Mouse (Mus musculus) thymus, postnatal 36 days (tissue): ENCODE data around the gene Rbp7.
A peak's percentile ranks its signal among the peaks of the same experiment; 100 is the strongest.
"Not testable (repeated sequence)": the region's sequence is repeated elsewhere in the genome, so short reads cannot be mapped to it uniquely, and the experiment has no call there.

Experiments
- DNase-seq, 2 experiments: peaks; one replicate each; pipeline ENCODE4 v3.0.0; 2022; ENCODE audit warnings: mixed read lengths in 2 of 2

Gene Rbp7

GRCm38 (mm10) chr4:149454879-149455278 is at the start of gene Rbp7:
Gene Rbp7, minus strand, starts transcription at chr4:149454978.
- no peak for DNase-seq

DNA sequence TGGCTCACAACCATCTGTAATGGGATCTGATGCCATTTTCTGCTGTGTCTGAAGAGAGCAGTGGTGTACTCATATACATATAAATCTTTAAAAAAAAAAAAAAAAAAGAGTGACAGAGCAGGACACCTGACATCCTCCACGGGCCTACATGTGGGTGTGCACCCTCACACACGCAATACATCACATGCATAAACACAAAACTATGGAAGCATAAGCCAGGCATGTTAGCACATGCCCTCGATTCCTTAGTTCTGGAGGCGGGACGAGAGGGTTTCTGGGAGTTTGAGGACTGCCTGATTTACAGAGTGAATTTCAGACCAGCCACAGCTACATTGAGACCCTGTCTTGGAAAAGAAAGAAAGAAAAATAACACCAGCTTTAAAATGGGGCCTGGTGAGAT is 49.6 kb upstream of the Rbp7 start:
- DNase-seq, result no peak

- no peak for DNase-seq
Observed at GRCm38 (mm10) chr4:149499790-149500189, 45.0 kb upstream of the Rbp7 start.

DNA sequence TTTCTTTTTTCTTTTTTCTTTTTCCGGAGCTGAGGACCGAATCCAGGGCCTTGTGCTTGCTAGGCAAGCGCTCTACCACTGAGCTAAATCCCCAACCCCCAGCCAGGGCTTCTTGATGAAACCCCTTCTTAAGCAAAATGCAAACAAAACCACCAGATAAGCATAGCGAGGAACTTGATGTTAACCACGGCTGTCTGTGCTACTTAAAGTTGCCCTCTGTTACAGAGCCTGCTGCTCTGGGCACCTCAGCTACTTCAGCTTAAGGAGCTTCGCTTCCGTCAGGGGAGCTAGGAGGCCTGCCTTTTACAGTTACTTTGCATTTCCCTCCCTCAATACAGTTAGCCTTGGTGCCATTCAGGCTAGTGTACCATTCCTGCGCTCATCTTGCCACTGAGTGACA is 44.1 kb upstream of the Rbp7 start:
- no peak for DNase-seq

- DNase-seq, result no peak
Observed at GRCm38 (mm10) chr4:149496612-149497011, 41.8 kb upstream of the Rbp7 start.

DNA sequence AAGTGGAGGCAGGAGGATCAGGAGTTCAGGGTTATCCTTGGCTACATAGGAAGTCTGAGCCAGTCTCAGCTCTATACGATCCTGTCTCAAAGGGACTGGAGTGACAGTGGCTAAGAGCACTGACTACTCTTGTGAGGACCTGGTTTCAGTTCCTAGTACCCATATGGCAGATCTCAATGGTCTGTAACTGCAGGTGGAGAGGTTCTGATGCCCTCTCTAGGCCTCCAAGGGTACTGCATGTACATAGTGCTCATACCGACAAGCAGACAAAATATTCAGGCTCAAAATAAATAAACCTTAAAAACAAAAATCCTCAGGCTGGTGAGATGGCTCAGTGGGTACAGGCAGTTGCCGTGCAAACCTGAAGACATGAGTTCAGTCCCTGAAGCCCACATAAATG is 36.4 kb upstream of the Rbp7 start:
- no peak for DNase-seq

GRCm38 (mm10) chr4:149489415-149490240 is 34.9 kb upstream of the Rbp7 start:
- DNase-seq, result no peak

- no peak for DNase-seq
Observed at GRCm38 (mm10) chr4:149487729-149488128, 33.0 kb upstream of the Rbp7 start.

GRCm38 (mm10) chr4:149485825-149486206 is 31.0 kb upstream of the Rbp7 start:
- peak in 1 of 2 experiments; percentile 32 for DNase-seq

- peak; percentile 87 to 88 for DNase-seq
Observed at GRCm38 (mm10) chr4:149485053-149485824, 30.5 kb upstream of the Rbp7 start, which contains the start of the genes Nmnat1 and Lzic. Gene Nmnat1, minus strand, starts transcription at chr4:149485202. Gene Lzic, plus strand, starts transcription at chr4:149485229.

GRCm38 (mm10) chr4:149484566-149484965 is 29.8 kb upstream of the Rbp7 start:
- no peak for DNase-seq

GRCm38 (mm10) chr4:149477078-149477477 is 22.3 kb upstream of the Rbp7 start, which contains the start of gene Tmem274:
Gene Tmem274, plus strand, starts transcription at chr4:149477378.
- DNase-seq, result no peak

- DNase-seq, result no peak
Observed at GRCm38 (mm10) chr4:149475096-149475495, 20.3 kb upstream of the Rbp7 start.

DNA sequence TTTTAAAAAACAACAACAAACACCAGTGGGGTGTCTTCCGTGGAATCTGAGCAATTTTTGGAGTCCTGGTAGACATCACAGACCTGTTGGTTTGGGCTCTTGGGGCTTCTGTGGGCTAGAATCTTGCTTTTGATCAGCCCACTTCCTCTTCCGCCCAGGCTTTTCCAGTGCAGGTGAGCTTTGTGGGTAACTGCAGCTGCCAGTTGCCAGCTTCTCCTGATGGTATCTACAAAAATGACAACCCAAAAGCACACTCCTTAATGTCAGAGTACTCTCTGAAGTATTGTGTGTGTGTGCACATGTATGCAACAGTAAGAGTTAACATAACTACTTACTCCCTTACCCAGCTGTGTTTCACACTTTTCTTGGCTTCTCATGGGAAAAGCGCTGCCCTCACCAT is 14.8 kb upstream of the Rbp7 start:
- peak; percentile 84 to 89 for DNase-seq

DNA sequence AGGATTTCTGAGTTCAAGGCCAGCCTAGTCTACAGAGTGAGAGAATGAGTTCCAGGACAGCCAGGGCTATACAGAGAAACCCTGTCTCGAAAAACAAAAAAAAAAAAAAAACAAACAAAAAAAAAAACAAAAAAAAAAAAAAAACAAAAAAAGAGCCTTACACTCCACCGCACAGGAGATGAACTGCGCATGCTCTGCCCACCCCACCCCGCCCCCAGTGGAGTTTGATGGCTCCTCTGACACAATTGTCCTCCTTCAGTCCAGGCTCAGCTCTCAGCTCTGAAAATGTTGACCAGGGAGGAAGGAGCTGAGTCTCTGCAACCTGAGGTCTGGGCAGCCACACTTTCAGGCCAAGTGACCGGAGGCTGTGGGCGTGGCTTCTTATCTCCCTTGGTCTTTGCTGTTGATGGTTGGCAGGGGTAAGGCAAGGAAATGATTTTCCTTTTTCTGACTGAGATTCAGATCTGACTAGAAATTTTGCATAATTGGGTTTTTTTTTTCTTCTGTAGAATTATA is 8.7 kb upstream of the Rbp7 start:
- DNase-seq, result no peak

- no peak for DNase-seq
Observed at GRCm38 (mm10) chr4:149462305-149462971, 7.7 kb upstream of the Rbp7 start.

DNA sequence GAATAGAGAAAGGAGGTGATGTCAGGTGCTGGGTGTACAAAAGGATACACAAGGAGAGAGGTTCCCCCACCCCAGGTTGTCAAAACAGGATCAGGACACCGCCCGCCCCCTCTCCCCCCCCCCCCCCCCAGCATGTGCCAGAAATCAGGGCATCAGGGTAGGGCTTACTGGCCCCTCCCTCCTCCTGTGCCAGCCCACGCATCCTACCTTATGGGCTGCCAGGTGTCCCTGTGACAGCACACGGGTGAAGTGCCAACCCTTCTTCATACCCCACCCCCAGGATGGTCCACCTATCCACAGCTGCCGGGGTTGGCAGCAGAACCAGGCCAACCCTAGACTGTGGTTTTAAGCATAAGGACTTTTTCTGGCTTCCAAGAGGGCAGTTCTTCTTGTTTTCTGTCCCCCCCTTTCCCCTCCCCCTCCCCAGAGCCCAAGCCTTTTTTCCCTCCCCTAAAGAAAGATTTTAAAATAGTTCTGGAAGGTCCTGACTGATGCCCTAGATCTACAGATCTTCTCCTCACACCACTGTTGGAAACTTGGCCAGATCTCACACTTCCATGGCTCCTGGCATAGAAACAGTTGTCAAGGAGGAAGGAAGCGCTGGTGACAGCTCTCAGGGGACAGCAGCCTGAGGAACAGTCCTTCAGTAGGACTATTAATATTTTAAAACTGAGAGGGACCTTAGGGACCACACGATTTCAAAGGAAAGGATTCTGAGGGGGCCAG is 7.0 kb upstream of the Rbp7 start:
- DNase-seq, result peak in 1 of 2 experiments; percentile 59

GRCm38 (mm10) chr4:149460475-149460874 is 5.7 kb upstream of the Rbp7 start:
- DNase-seq, result not testable (repeated sequence)

DNA sequence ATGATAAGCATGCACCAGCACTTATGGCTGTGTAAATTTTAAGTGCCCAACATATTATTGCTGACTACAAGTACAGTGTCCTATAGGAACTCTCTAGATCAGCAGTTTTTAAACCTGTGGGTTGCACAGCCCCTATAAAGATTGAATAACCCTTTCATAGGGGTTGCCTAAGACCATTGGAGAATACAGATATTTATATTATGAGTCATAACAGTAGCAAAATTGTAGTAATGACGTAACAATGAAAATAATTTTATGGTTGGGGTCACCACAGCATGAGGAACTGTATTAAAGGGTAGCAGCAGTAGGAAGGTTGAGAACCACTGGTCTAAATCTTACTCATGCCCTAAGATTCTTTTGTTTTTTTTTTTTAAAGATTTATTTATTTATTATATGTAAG is 4.6 kb upstream of the Rbp7 start:
- no peak for DNase-seq

GRCm38 (mm10) chr4:149458526-149458925 is 3.7 kb upstream of the Rbp7 start:
- DNase-seq, result no peak

DNA sequence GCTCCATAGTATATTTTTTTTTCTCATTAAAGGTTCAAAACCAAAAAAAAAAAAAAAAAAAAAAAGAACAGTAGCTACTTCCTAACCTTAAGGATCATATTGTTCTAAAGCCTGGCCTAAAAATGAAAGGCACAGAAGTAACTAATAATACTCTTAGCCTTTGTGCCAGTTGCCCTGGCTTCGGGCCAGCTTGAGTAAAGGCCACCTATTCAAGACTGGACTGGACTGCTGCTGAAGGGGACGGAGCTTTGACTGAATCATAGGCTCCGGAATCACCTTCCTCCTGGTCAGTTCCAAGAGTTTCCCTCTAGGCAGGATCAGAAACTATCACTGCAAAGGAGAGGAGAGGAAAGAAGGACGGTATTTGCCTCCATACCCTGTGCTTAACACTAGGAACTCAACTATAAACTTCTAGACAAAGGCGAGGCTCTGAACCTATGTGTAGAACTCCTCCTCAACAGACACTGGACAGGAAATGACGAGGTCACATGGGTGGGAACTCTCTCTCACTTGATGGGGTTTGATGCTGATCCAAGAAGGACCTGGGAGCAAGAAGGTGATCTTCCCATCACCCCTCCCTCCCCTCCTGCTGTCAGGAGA is 3.2 kb upstream of the Rbp7 start:
- DNase-seq, result no peak

GRCm38 (mm10) chr4:149457163-149457562 is 2.4 kb upstream of the Rbp7 start:
- not testable (repeated sequence) for DNase-seq
